Mouse (Mus musculus) cerebellum, adult 8-10 months (tissue): ENCODE data around the gene Scmh1.

ENCODE experiments used
- DNase-seq: peaks from one replicate; pipeline ENCODE4 v3.0.0; 2022

The Scmh1 gene

GRCm38 (mm10) chr4:120405806-120406638, 941 bp downstream of the Scmh1 start:
- DNase-seq = no peak

GRCm38 (mm10) chr4:120406639-120407273, 1.7 kb downstream of the Scmh1 start:
- DNase-seq = no peak

DNA sequence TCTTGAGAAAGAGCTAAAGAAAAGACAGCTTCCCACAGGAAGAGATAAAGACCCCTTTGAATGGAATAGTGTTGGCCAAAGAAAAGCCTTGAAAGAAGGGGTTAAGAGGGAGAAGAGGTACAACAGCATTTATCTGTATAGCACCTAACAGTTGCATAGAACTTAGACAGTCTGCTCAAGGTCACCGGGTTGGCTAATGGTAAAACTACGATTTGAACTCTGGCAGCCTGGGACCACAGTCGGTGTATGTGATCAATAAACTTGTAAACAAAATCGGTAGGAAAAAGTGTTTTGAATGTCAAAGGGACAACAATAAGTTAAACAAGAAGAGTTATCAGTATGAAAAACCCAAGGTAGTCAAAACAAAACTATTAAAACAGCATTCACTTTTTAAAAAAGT, 13.0 kb downstream of the Scmh1 start:
- DNase-seq = no peak

- no peak for DNase-seq
Observed at GRCm38 (mm10) chr4:120420193-120420592, 15.1 kb downstream of the Scmh1 start.

- no peak for DNase-seq
Observed at GRCm38 (mm10) chr4:120420685-120421084, 15.6 kb downstream of the Scmh1 start.

GRCm38 (mm10) chr4:120430601-120431000, 25.5 kb downstream of the Scmh1 start:
- no peak for DNase-seq

GRCm38 (mm10) chr4:120432599-120433373, 27.7 kb downstream of the Scmh1 start:
- DNase-seq = no peak

GRCm38 (mm10) chr4:120461741-120462140, 56.7 kb downstream of the Scmh1 start:
- DNase-seq = no peak

GRCm38 (mm10) chr4:120472946-120473345, 67.9 kb downstream of the Scmh1 start:
- no peak for DNase-seq

GRCm38 (mm10) chr4:120487707-120488106, 82.6 kb downstream of the Scmh1 start:
- DNase-seq = no peak

DNA sequence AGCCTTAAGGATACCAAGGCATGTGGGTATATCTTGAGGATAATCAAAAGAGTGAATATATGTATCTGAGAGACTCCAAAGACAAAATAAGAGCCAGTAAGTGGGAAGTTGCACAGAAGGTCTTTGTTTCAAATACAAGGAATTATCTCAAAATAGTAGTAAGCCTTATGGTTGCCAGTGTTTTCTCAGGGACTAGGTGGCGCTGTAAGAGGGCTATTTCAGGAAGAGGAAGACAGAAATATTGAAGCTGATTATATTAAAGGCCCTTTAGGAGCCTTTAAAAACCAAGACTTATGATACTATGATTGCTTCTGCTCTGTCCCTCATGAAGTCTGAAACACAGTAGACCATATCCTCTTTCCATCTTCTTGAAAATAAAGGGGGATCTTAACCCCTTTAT, 101.9 kb downstream of the Scmh1 start:
- DNase-seq = no peak

GRCm38 (mm10) chr4:120511203-120511602, 106.1 kb downstream of the Scmh1 start:
- DNase-seq = no peak

- no peak for DNase-seq
Observed at GRCm38 (mm10) chr4:120514366-120514765, 109.3 kb downstream of the Scmh1 start.

- no peak for DNase-seq
Observed at GRCm38 (mm10) chr4:120516491-120516890, 111.4 kb downstream of the Scmh1 start.

DNA sequence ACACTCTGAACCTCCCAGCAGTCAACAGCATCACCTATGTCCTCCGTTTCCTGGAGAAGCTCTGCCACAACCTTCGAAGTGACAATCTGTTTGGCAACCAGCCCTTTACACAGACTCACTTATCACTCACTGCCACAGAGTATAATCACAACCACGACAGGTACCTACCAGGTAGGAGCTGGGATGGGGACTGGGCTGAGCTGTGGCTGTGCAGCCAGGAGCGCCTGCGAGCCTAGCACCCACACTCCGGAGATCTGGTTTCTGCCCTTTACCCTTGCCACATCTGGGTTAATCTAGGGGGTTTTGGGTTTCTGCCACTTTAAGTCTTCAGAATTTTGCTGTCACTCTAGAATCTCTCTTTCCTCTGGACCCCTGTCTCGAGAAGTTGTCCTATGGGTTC, 111.8 kb downstream of the Scmh1 start:
- no peak for DNase-seq

DNA sequence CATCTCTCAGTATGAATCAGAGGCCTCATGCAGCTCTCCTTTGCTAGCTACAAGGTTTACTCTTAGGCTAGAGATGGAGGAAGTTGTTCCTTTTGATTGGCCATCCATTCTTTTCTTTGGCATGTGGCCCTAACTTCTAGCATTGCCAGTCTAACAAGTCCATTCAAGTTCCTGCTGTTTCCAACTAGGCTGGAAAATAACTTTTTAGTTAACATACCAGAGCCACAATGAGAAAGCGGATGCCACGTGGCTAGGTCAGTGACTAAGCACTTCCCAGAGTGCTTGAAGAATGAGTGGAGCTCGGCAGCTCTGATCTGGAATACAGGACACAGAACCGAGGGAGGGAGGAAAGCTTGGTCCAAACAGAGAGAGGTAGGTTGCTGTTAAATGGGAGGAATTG, 112.3 kb downstream of the Scmh1 start:
- DNase-seq = no peak

DNA sequence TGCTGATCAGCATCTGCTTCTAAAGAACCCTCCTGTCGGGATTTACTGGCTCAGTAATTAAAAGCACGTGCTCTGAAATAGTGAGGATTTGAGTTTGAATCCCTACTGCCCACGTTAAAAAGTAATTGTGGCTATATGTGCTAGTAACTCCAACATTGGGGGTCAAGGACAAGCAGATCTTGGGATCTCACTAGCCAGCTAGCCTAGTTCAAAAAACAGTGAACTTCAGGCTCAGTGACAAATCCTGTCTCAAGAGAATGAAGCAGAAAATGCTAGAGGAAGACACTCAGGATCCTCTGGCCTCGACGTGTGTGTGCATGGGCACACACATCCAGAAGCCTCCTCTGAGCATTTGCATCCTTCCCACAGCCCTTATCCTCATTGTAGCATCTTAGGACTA, 116.7 kb downstream of the Scmh1 start:
- DNase-seq = no peak

DNA sequence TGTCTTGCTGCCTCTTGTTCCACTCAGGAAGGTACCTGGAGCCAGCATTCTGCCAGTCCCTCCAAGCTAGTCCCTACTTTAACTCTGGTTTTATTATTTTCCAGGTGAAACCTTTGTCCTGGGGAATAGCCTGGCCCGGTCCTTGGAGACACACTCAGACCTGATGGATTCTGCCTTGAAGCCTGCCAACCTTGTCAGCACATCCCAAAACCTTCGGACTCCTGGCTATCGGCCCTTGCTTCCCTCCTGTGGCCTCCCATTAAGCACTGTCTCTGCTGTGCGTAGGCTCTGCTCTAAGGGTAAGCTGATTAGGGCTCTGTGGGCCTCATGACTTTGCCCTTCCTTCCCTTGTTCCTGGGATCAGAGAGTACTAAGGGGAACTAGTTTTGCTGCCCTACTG, 117.3 kb downstream of the Scmh1 start:
- DNase-seq = no peak

GRCm38 (mm10) chr4:120523092-120523491, 118.0 kb downstream of the Scmh1 start:
- no peak for DNase-seq

DNA sequence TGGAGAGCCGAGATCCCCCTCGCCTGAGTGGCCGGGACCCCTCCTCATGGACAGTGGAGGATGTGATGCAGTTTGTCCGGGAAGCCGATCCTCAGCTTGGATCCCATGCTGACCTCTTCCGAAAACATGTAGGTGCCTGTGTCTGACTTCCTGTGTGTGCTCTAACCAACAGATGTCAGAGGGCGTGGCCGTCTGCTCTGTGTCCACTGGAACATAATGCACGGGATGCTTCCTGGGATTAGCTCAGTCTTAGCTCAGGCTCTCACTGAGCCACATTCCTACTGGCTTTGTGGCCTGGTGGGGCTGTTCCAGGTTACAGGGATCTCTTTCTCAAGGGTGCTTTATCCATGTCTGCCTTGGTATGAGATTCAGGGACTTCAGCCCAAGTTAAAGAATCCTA, 123.1 kb downstream of the Scmh1 start:
- no peak for DNase-seq

DNA sequence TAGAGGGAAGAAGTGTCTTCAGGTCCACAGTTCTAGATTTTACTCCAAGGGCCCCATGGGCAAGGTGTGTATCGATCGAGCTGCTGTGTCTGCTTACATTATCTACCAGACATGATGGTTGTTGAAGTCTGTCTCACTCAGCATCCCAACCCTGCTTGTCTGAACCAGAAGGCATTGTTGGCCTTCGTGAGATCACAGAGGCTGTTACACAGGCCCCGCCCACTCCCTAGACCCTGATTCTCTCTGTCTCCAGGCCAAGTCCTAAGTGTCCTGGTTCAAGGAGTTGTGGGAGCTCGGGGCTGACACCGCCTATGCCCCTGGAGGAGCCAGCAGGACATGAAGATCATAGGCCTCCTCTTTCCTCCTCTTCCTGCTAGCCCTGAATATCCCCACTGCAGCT, 126.9 kb downstream of the Scmh1 start, which contains the start of gene Slfnl1:
TSS of gene Slfnl1 (plus strand) at position 246 of the 400 bp plus-strand sequence.
- no peak for DNase-seq

GRCm38 (mm10) chr4:120538664-120539063, 133.6 kb downstream of the Scmh1 start:
- no peak for DNase-seq

- no peak for DNase-seq
Observed at GRCm38 (mm10) chr4:120544896-120545295, 139.8 kb downstream of the Scmh1 start.

- DNase-seq = no peak
Observed at GRCm38 (mm10) chr4:120556592-120556991, 151.5 kb downstream of the Scmh1 start.
